Mouse (Mus musculus) kidney, postnatal 25 days (tissue): Measurements from ENCODE around the gene Dqx1.

Source experiments
- DNase-seq, 2 experiments: peaks; one replicate each; pipeline ENCODE4 v3.0.0; 2021; ENCODE audit warnings: mixed read lengths in 2 of 2

Dqx1 gene

DNA sequence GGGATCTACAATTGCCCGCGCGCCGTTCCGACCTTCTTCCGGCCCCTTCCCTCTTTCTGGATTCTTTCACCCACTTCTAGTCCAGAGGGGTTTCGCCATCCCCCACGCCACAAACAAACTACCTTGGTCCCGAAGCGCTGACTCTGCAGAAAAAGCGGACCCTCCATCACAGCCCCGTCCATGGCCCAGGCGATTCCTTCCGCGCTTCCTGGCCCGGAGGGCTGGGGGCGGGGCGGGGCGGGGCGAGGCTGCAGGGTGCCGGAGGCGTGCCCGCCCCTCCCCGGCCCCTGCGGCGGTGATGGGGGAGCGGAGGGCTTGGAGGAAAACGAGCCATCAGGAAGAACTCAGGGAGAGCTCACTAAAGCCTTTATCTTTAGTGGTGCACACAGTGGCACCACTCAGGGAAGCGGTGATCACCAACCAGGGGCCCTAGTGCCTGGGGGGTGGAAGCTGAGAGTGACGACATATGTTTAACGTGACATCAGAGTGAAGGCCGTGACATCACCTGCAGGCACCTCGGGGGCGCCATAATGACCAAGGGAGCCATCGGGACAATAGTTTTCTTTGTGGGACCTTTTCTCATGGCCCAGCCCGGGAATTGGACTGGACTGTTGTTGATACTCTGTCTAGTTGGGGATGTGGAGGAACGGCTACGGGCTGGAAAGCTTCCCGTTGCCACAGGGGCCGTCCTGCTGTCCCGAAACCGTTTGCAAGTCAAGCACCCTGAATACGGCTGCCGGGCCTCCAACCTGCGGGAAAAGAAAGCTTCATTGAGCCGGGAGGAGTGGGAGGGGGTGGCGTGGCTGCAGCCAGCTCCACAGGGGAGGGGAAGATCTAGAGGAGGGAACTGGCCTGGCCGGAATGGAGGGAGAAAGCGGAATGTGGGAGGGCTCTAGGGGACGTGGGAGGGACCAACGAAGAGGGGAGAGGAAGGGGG, 24.1 kb upstream of the Dqx1 start, which contains the start of the genes Dok1 and Loxl3:
TSS of gene Dok1 (minus strand) at position 223 of the 937 bp plus-strand sequence.
TSS of gene Loxl3 (plus strand) at position 925 of the 937 bp plus-strand sequence.
- DNase-seq = peak; percentile 62 to 80

GRCm38 (mm10) chr6:83034463-83035055, 23.1 kb upstream of the Dqx1 start:
- no peak for DNase-seq

- no peak for DNase-seq
These were observed 20.5 kb upstream of the Dqx1 start for GRCm38 (mm10) chr6:83037188-83037587.

- peak; percentile 95 for DNase-seq
These were observed 19.1 kb upstream of the Dqx1 start for GRCm38 (mm10) chr6:83038496-83039012.

DNA sequence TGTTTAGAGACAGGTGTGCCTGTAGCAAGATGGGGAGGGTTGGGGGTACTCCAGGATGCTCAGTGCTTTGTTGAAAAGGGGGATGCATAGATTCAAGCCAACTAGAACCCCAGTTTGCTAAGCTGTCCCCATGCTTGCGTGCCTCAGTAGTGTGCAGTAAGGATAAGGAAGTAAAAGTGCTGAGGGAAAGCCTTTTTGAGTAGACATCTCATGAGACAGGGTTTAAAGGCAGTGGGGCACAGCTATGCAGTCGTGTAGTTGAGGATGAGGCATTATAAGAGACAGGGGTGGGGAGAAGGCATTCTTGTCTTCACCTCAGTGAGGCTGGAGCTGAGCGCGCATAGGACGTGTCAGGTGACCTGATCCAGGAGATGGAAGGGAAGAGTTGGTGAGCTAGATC, 17.0 kb upstream of the Dqx1 start:
- no peak for DNase-seq

DNA sequence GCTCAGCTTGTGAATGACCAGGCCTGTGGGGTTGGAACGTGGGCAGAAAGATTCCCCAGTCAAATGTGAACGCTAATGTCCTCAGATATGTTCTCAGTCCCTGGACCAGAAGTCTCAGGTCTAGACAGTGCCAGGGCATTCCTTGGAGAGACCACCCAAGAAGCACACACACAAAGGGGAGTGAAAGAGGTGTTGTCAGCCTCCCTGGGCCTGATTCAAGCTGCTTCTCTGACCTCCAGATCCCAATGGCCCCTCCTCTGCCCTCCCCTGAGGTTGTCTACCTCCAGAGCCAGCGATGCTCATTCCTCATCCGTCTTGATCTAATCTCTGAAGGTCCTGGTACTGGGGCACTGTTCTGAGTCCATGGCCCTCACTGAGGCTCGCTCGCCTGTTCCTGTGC, 14.1 kb upstream of the Dqx1 start:
- peak in 1 of 2 experiments; percentile 28 for DNase-seq

DNA sequence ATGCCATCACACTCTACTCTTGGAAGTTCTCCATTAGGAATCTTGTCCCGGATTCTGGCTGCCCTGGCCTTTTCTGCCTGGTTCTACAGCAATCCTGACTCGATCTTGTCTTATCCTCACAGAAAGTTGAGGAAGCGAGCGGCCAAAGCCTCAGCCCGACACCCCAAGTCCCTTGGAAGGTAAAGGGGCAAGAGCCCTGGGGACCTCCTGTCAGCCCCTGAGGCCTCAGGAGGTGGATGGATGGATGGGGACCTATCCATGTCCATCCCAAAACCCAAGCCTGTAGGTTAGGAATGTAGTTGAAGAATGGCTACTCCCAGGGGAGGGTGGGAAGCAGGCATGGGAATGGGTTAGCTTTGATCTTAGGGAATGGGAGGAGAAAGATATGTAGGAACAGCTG, 13.7 kb upstream of the Dqx1 start:
- DNase-seq = no peak

DNA sequence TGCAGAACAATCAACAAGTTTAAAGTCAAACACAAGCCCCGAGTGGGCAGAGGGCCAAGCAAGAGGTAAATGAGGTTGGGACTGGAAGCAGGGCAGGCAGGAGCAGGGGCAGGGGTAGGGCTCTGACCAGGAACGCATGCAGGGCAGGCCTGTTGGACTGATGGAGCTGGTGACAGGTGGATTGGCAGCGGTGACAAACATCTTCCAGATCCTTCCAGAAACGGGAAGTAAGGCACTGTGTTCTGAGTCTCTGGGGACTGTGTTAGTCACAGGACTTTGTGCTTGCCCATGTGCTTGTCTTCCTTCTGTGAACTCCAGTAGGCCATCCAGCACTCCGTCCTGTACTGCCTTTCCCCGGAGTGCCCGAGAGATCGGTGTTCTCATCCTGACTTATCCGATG, 12.9 kb upstream of the Dqx1 start:
- peak; percentile 24 to 56 for DNase-seq

- no peak for DNase-seq
These were observed 8.3 kb upstream of the Dqx1 start for GRCm38 (mm10) chr6:83049367-83049766.

DNA sequence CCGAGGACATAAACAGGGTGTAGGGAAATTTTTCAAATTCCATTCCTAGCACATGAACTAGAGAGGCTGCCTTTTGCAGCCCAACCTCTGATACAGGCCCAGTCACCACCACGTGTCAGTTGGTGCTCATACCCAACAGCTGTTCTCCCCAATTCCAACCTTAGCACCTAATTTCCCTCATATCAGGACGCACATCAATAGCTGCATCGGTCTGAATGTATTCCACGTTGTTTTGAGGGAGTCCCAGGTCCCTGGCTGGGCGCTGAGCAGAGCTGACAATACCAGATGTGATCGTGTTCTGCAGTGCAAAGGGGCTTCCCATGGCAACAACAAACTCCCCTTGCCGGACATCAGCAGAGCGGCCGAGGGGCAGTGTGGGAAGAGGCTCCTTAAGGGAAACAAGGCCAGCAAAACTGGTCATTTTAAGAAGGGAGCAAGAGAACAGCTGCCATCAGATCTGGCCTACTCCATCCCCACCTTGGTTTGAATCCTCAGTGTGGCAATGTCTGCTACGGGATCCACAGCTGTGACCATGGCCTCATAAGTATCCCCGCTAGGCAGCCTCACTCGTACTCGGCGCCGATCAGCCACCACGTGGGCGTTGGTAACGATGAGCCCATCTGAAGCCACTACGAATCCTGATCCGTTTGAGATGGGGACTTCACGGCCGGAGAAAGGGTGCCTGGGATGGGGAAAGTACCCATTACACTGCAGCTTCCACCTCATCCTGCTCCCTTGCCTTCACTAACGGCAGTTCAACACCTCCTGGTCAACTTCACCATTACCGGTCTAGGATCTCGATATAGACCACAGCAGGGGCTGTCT, 4.3 kb upstream of the Dqx1 start:
- peak in 1 of 2 experiments; percentile 18 for DNase-seq

DNA sequence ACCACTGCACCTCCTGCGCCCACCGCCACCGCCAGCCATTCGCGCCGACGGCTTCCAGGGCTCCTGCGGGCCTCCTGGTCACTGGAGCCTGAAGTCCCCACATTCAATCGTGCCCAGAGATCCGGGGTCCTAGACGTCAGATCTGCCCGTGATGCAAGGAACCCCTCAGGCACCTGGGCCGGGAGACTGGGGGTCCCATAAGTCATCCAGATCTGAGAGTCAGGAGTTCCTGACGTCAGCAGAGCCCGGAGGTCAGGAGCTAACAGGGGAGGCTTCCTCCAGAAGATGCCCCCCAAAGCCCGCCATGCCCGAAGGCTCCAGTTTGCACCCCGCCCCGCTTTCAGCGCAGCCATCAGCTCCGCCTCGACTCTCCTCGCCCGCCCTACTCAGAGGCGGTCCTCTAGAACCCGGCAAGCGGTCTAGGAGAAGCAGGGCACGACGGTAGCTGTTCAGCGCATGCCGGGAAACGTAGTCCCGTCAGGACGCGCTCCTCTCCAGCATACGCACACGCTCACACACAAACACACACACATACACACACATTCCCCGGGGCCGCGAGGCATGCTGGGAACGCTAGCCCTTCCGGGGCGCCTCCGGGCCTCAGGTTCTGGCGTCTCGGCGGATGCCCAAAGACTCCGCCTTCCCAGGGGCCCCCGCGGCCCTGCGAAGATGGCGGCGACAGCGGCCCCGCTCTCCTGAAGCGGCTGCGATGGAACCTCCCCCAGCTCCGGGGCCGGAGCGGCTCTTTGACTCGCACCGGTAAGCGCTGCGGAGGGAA, 3.4 kb upstream of the Dqx1 start, which contains the start of gene Aup1:
TSS of gene Aup1 (plus strand) at position 448 of the 778 bp plus-strand sequence.
- DNase-seq = peak; percentile 97 to 99

DNA sequence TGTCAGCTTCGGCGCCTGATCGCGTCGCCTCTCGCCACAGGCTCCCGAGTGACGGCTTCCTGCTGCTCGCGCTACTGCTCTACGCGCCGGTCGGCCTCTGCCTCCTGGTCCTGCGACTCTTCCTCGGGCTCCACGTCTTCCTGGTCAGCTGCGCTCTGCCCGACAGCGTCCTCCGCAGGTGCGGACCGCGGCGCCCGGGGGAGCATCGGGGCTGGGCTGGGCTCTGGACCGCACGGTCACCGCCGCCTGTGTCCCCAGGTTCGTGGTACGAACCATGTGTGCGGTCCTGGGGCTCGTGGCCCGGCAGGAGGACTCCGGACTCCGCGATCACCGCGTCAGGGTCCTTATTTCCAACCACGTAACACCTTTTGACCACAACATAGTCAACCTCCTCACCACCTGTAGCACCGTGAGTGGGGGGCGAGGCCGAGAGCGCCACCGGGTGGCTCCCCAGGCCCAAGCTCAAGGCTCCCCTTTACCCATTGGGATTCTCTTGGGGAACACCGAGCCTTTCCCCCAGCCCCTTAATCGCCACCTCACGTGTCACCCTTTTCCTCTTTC, 2.7 kb upstream of the Dqx1 start, which contains the start of gene Htra2:
TSS of gene Htra2 (minus strand) at position 403 of the 561 bp plus-strand sequence.
- DNase-seq = peak; percentile 29 to 64

GRCm38 (mm10) chr6:83058725-83059124, 1.1 kb downstream of the Dqx1 start:
- no peak for DNase-seq

- DNase-seq = peak in 1 of 2 experiments; percentile 15
These were observed 8.4 kb downstream of the Dqx1 start for GRCm38 (mm10) chr6:83065995-83066394.

- DNase-seq = no peak
These were observed 8.8 kb downstream of the Dqx1 start for GRCm38 (mm10) chr6:83066441-83066840.

DNA sequence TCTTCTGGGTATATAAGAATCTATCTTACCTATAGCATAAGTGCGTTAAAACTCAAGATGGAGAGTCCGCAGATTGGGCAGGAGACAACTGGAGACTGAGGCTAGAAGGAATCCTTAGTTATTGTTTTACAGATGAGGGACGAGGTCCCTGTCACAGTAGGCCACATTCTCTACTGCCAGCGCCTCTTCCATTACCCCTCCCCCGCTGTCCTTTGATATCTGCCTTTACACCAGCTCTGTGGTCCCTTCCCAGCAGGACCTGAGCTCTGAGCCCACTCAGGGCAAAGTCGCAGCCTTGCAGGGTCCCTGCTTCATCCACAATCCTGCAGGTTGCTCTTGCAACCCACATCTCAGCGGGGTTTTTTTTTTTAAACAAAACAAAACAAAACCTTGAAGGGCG, 10.6 kb downstream of the Dqx1 start:
- DNase-seq = no peak

DNA sequence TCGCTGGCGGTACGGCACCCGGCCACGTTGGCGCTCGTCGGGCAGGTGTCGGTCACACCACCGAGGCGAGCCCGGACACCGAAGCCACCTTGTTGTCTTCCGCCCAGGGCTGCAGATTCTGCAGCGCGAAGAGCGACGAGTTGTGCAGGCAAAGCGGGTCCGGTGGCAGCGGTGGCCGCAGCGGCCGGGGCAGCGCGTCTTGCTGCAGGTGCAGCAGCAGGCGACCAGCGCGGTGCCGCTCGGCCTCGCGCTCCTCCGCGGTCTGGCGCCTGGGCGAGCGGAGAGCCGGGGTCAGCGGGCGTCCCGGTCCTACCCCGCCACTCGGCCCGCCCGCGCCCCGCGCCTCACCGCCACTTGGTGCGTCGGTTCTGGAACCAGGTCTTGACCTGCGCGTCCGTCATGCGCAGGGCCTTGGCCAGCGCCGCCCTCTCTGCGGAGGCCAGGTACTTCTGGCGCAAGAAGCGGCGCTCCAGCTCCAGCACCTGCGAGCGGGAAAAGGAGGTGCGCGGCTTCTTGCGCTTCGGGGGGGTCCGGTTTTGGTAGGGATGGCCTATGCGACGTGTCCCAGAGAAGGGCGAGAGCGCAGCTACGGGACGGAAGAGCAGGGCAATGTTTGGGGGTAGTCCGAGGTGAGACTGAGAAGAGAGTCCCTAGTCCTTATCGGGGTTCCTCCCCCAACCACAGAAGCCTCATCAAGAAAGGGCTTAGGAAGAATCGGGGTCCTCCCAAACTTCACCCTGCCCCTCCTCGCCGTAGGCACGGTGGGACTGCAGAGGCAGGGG, 11.3 kb downstream of the Dqx1 start:
- peak in 1 of 2 experiments; percentile 61 for DNase-seq

GRCm38 (mm10) chr6:83069488-83070246, 12.0 kb downstream of the Dqx1 start:
- no peak for DNase-seq

GRCm38 (mm10) chr6:83070247-83070310, 12.4 kb downstream of the Dqx1 start, which contains the start of gene Tlx2:
Gene Tlx2, minus strand, starts transcription at chr6:83070293.
- no peak for DNase-seq
